Mouse (Mus musculus) ES-Bruce4 (cell line): ENCODE results near the gene Ube2d3.

Source experiments
- CTCF ChIP-seq: IDR thresholded peaks from one replicate; pipeline ENCODE4 v1.8.1; 2011; ENCODE audit warnings: low read depth, low read length
- EP300 ChIP-seq: IDR thresholded peaks from 2 replicates; pipeline ENCODE4 v1.6.1; 2011; ENCODE audit warnings: low read depth, low read length; ENCODE audit not compliant: insufficient read depth
- POLR2A ChIP-seq: IDR thresholded peaks from one replicate; pipeline ENCODE4 v1.8.1; 2011; ENCODE audit warnings: low read length; ENCODE audit not compliant: insufficient read depth

GRCm38 (mm10) chr3:135421310-135421594 lies 16.7 kb upstream of the Ube2d3 start:
- TF ChIP-seq POLR2A (no peak), CTCF (no peak), EP300 (no peak)
